Mouse (Mus musculus) ES-E14 (cell line): ENCODE data around the gene Oxa1l. TPM values are rescaled to one million over a fixed set of nuclear protein-coding genes. Genes with fewer than 3 reads are reported as not detected.

Source experiments
- DNase-seq: peaks from one replicate; pipeline ENCODE4 v3.0.0-alpha.2; 2013; ENCODE audit warnings: low read depth, low spot score
- H3K27ac ChIP-seq: 2 replicates; pipeline ENCODE4 v1.5.1; 2012; ENCODE audit warnings: low read depth, mild to moderate bottlenecking, low read length, moderate library complexity, mixed read lengths; ENCODE audit not compliant: poor library complexity, insufficient read depth, severe bottlenecking
- H3K36me3 ChIP-seq: 2 replicates; pipeline ENCODE4 v1.6.1; 2012; ENCODE audit warnings: mild to moderate bottlenecking, low read length, moderate library complexity, mixed read lengths; ENCODE audit not compliant: control insufficient read depth, poor library complexity, insufficient read depth, severe bottlenecking
- H3K4me1 ChIP-seq, 2 experiments: fragments of 150-350 bp in 1 of 2; sonication (generic) in 1 of 2; 2 replicates each; pipeline ENCODE4 v1.6.1; 2012; ENCODE audit warnings: low read length in 2 of 2, mild to moderate bottlenecking in 1 of 2, mixed read lengths in 1 of 2; ENCODE audit not compliant: control insufficient read depth in 2 of 2, insufficient read depth in 2 of 2, poor library complexity in 1 of 2
- H3K4me3 ChIP-seq, 2 experiments: fragments of 150-350 bp in 1 of 2; sonication (generic) in 1 of 2; 2 replicates each; pipeline ENCODE4 v1.5.1; 2012; ENCODE audit warnings: low read length in 2 of 2, low read depth in 1 of 2, mild to moderate bottlenecking in 1 of 2, mixed read lengths in 1 of 2; ENCODE audit not compliant: insufficient read depth in 1 of 2, poor library complexity in 1 of 2, severe bottlenecking in 1 of 2
- H3K9ac ChIP-seq: 2 replicates; pipeline ENCODE4 v1.6.1; 2012; ENCODE audit warnings: low read depth, mild to moderate bottlenecking, low read length, mixed read lengths; ENCODE audit not compliant: poor library complexity, insufficient read depth, severe bottlenecking
- H3K9me3 ChIP-seq: fragments of 150-350 bp; sonication (generic); 2 replicates; pipeline ENCODE4 v1.6.1; 2012; ENCODE audit warnings: low read depth, mild to moderate bottlenecking, low read length; ENCODE audit not compliant: control insufficient read depth, insufficient read depth
- CHD2 ChIP-seq: IDR thresholded peaks from 2 replicates; pipeline ENCODE4 v1.6.1; 2014; ENCODE audit warnings: mild to moderate bottlenecking, low read depth, low read length, inconsistent platforms
- HCFC1 ChIP-seq: IDR thresholded peaks from 2 replicates; pipeline ENCODE4 v1.6.1; 2012; ENCODE audit warnings: low read length, inconsistent platforms, borderline replicate concordance; ENCODE audit not compliant: insufficient read depth
- MAFK ChIP-seq: IDR thresholded peaks from 2 replicates; pipeline ENCODE4 v1.6.1; 2014; ENCODE audit warnings: mild to moderate bottlenecking, low read depth, low read length, inconsistent platforms; ENCODE audit not compliant: insufficient read depth
- ZC3H11A ChIP-seq: IDR thresholded peaks from 2 replicates; pipeline ENCODE4 v1.6.1; 2012; ENCODE audit warnings: low read depth, mild to moderate bottlenecking, inconsistent platforms, low read length, borderline replicate concordance
- ZNF384 ChIP-seq: IDR thresholded peaks from 2 replicates; pipeline ENCODE4 v1.6.1; 2012; ENCODE audit warnings: low read depth, low read length, inconsistent platforms
- in situ Hi-C, 2 experiments: fragments of 600-800 bp; cut with MboI; formaldehyde crosslinking; loops; one replicate each; pipeline ENCODE4 v1.15.1; 2025; ENCODE audit warnings: low sequenced_read_pairs in 2 of 2, inconsistent platforms in 1 of 2; ENCODE audit not compliant: unreplicated experiment in 2 of 2
- total RNA-seq: library from RNA; depleted of rRNA; stranded (reverse); fragments of 300-350 nt; gene quantifications from 2 replicates; pipeline ENCODE4 v1.2.3, GENCODE M21; 2012

Gene Oxa1l
- total RNA-seq, 1 experiment: 28.7 TPM

DNA sequence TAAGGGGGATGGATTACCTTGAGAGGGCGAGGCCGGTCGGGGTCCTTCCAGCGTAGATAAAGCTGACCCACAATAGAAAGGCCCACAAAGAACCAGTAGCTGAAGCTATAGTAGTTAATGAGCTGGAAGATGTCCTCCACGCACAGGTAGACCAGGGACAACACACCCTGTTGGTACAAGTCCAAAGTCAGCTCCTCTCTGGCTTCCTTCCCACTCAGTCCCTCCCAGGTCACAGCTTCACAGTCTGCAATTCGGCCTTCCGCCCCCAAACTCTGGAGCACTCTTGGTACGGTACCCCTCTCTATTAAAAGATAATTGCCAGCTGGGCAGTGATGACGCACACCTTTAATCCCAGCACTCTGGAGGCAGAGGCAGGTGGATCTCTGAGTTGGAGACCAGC, 12.3 kb downstream of the Oxa1l start:
- no peak overlapping the region for H3K4me3 ChIP-seq
- no peak overlapping the region for H3K27ac ChIP-seq
- peaks cover 53% of the 10 kb centered on the region for H3K36me3 ChIP-seq
- no peaks in the 10 kb centered on the region for H3K9me3 ChIP-seq
- peaks cover 0 to 2% of the 10 kb centered on the region in 2 experiments; a peak in 2 of 4 replicates for H3K4me1 ChIP-seq
- in situ Hi-C loops: loop anchor here in 1 of 2 experiments (25.0 kb wide), 1 partner anchor 311 kb away; no protein-coding TSS in a partner anchor
- TF ChIP-seq CHD2: no peak
- no peak for TF ChIP-seq ZNF384
- no peak for TF ChIP-seq HCFC1
- no peak for TF ChIP-seq MAFK
- no peak for TF ChIP-seq ZC3H11A
- no peak for DNase-seq
- H3K9ac ChIP-seq: no peak overlapping the region

DNA sequence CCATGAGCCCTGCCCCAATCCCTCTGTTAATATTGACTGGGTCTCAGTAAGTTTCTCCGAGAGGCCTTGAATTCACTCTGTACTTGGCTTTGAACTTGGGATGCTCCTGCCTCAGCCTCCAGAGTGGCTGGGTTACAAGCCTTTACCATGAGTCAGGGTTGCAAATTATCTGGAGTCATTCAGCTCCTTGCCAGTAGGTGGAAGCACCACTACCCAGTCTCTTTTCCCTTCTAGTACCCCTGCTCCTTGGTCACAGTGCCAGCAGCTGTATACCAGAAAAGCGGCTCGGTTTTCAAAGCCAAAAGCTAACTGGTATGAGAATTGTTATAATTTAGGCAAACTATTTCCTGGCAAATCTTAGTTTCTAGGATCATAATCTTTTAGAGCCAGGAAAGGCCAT, 15.3 kb downstream of the Oxa1l start:
- Histone ChIP-seq H3K36me3 (peaks cover 50% of the 10 kb centered on the region), H3K9ac (no peak overlapping the region), H3K4me1 (peaks cover 4 to 21% of the 10 kb centered on the region in 2 experiments; a peak in 2 of 4 replicates), H3K9me3 (no peaks in the 10 kb centered on the region), H3K27ac (no peak overlapping the region), H3K4me3 (no peak overlapping the region)
- in situ Hi-C loops: loop anchor here in 1 of 2 experiments (25.0 kb wide), 1 partner anchor 111 kb away; the partner anchor contains the start of gene Rem2
- peak; percentile 44 for DNase-seq
- TF ChIP-seq MAFK (peak; percentile 50; the same call in 1 of the 2 replicates), HCFC1 (no peak)

DNA sequence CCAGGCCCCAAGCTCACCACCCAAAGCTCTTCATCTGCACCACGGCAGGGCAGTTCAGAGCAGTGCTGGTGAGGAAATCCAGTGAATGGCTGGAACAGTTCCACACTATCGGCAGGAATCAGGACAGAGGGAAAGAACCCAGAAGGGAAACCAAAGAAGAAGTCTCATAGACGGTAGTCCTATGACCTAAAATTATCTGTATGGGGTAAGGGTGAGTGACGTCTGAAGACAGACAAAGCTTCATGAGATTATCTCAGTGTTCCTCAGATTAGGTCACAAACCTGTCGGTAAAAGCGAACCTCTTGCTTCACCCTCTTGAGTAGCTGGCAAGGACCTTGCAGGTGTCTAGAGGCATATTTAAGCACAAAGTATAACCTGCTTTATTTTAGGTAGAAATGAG, 16.5 kb downstream of the Oxa1l start:
- H3K4me3 ChIP-seq: no peak overlapping the region
- in situ Hi-C loops: loop anchor here in 1 of 2 experiments (25.0 kb wide), 1 partner anchor 110 kb away; the partner anchor contains the start of gene Rem2
- H3K9ac ChIP-seq: no peak overlapping the region
- no peak overlapping the region for H3K27ac ChIP-seq
- H3K36me3 ChIP-seq: peaks cover 57% of the 10 kb centered on the region
- no peaks in the 10 kb centered on the region for H3K9me3 ChIP-seq
- TF ChIP-seq HCFC1 (no peak), MAFK (no peak), ZNF384 (no peak), ZC3H11A (no peak), CHD2 (no peak)
- DNase-seq: no peak
- H3K4me1 ChIP-seq: peaks cover 7 to 32% of the 10 kb centered on the region in 2 experiments; a peak in 2 of 4 replicates

DNA sequence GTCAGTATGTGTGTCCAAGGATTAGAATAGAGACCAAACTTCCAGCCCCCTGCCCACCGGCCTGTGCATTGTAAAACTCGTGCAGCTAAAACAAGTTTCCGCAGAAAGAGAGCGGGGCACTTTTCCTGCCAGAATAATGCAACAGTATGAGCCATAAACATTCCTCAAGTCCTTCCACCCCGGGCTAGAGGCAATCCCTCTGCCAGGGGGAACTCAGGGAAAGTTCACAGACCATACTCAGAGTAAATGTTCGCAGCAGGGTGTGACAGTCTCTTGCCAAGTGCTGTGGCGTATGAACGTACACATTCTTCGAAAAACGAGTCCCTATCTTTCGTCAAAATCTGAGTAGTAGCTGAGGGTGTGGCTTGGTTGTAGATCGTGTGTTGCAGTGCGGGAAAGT, 18.9 kb downstream of the Oxa1l start:
- H3K4me1 ChIP-seq: peaks cover 11 to 44% of the 10 kb centered on the region in 2 experiments; a peak in 3 of 4 replicates
- H3K27ac ChIP-seq: no peak overlapping the region
- no peak for TF ChIP-seq ZC3H11A
- no peak for TF ChIP-seq MAFK
- TF ChIP-seq HCFC1: no peak
- no peak for TF ChIP-seq CHD2
- no peak for TF ChIP-seq ZNF384
- H3K9me3 ChIP-seq: no peaks in the 10 kb centered on the region
- H3K36me3 ChIP-seq: peaks cover 40% of the 10 kb centered on the region
- in situ Hi-C loops: loop anchor here in 1 of 2 experiments (25.0 kb wide), 1 partner anchor 108 kb away; the partner anchor contains the start of gene Rem2
- no peak overlapping the region for H3K9ac ChIP-seq
- no peak for DNase-seq
- no peak overlapping the region for H3K4me3 ChIP-seq
